Mouse (Mus musculus): Measurements from ENCODE around the gene Paxx.

DNA sequence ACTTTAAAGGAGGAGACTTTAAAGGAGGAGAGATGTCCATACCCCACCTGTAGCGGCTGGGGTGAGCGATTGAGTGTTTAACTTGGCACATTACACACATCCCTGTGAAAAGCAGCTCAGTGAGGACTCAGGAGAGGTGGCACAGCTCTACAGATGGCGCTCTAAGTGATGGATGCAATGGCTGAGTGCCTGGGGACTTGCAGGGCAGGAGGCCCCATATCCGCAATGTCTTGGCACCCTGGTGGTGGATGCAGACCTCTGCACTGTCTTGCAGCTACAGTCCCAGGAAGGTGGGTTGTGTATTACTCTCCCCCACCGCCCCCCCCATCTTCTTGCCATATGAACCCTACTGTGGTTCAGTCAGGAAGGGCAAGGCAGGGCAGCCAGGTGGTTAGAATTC, 46.1 kb upstream of the Paxx start:
- TF ChIP-seq CTCF (IDR thresholded peaks at IDR 0.05) (no peak), POLR2A (IDR thresholded peaks at IDR 0.05; ENCODE audit: insufficient read depth, low read depth, low read length) (no peak), EP300 (IDR thresholded peaks at IDR 0.05; ENCODE audit: insufficient read depth, low read depth, low read length) (no peak)

Measured in heart, adult 2 months (tissue).